Mouse (Mus musculus) liver, adult (tissue): ENCODE results near the gene Upp2.

Source experiments
- GATA4 ChIP-seq: IDR thresholded peaks from 2 replicates; pipeline ENCODE4 v1.6.1; 2014; ENCODE audit warnings: mild to moderate bottlenecking, low read length; ENCODE audit not compliant: insufficient replicate concordance

Gene Upp2

GRCm38 (mm10) chr2:58538196-58538595, 28.9 kb upstream of the Upp2 start:
- no peak for TF ChIP-seq GATA4

GRCm38 (mm10) chr2:58543252-58543651, 23.8 kb upstream of the Upp2 start:
- TF ChIP-seq GATA4 = no peak

- TF ChIP-seq GATA4 = no peak
Measured at GRCm38 (mm10) chr2:58544368-58544767, 22.7 kb upstream of the Upp2 start.

DNA sequence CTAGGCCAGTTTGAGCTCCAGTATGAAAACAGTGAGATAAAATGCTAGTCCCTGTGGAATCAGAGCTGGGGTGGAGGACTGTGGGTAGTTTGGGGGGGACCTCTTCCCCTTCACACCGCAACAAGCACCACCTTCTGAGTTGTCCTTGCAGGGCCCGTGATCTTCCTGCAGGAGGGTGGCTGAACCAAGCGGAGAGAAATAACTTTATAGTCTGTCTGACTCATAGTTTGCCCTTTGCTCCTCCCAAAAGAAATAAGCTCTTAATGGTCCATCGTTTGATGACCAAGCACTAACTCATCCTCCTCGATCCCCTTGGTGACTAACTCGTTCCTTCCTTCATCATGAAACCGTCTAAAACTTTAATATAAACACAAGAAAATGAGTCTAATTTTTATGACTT, 20.8 kb upstream of the Upp2 start:
- no peak for TF ChIP-seq GATA4

DNA sequence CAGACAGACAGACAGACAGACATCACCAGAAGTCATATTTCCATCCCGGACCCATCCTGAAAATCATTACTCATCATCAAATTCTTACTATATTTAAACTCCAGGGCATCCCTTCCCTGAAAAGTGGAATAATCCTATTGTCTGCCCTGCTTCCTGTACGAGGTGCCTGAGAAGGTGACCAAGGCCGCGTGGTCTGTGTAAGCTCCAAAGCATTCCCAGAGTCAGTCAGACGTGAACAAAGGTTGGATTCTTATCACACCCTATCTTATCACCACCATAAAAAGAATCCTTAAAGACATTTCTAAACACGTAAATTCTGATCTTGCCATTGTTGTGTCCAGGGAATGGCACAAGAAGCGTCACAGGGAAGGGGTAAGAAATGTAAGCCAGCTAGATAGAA, 18.2 kb upstream of the Upp2 start:
- no peak for TF ChIP-seq GATA4

DNA sequence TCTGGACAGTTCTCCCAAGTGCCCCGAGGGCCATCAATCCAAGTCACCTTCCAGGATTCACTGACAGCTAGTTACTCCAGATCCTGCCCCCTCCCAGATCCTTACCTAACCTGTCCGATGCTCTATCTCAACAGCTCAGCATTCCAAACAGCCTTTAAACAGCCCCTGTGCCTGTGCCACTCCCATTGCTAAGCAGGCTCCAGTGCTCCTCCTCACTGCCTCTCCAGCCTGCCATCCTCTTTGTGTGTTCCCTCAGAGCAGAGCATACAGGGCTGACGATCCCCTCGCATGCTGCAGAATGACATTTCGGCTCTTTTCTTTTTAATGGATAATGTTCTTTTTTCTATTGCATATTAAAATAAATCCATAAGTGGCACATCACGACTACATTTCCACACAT, 17.1 kb upstream of the Upp2 start:
- TF ChIP-seq GATA4 = no peak

GRCm38 (mm10) chr2:58550488-58550887, 16.6 kb upstream of the Upp2 start:
- no peak for TF ChIP-seq GATA4

DNA sequence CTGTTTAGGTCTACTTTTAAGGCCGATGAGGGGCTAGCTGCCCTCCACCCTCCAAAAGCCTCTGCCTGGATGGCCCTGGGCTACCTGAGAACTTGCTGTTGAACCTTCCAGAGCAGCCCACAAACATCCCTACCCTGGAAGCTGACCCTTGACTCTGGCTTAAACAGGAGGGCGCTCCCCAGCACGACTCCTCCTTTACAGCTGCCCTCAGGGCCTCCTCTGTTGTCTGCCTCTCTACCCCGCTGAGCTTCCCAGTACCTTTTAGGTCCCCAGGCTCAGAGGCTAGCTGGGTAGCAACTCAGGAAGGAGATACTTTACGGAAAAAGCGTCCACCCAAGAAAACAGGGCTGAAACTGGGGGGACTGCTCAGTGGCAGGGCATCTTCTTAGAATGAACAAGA, 15.2 kb upstream of the Upp2 start:
- no peak for TF ChIP-seq GATA4

GRCm38 (mm10) chr2:58552296-58552695, 14.8 kb upstream of the Upp2 start:
- no peak for TF ChIP-seq GATA4

- TF ChIP-seq GATA4 = peak; percentile 95
Measured at GRCm38 (mm10) chr2:58557045-58557845, 9.9 kb upstream of the Upp2 start.

DNA sequence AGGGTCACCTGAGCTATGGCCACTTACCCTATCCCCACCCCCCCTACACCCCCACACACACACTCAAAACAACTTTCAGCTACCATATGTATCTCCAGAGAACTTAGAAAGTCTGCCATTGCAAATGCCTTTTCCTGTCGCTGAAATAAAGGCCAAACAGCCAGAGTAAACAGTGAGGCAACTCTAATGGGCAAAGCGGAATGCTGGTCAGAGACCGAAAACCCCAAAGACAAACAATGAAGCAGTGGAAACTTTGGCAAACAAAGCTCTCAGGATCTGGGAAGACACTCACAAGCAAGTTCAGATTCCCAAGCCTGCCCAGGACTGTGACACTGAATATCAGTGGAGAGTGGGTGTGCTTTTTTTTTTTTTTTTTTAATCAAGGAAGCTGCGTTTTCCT, 5.0 kb upstream of the Upp2 start:
- TF ChIP-seq GATA4 = no peak

DNA sequence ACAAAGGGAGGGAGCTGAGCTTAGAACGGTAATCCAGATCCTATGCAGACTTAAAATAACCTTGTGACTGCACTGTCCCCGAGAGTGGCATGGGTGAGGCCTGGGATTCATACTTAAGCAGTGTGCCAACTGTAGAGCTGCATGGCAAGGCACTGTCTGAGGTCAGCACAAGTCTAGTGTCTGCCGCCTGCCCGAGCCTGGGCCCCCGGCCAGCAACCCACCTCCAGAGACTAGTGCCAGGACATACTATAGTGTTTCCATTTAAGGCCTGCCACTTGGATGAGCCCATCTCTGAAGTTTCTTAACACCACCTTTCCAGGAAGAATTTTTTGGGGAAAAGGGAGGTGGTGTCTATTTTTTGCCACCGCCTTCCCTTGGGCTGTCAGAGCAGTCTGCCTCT, 1.8 kb upstream of the Upp2 start:
- no peak for TF ChIP-seq GATA4

DNA sequence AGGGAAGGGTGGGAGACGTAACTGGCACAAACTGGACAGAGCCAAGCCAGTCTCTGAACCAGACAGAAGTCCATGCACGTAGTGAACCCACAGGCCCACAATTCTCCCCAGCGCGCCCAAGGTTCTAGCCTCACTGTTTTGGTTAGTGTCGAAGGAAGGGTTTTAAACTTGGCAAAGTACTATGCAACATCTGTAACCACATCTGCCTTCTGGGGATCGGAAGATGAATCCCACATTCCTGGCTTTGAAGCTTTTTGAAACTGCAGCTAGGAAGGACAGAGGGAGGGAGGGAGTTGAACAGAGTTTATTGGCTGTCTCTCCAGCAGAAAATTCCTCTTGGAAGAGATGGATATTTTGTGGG, 1.1 kb upstream of the Upp2 start:
- TF ChIP-seq GATA4 = no peak

GRCm38 (mm10) chr2:58566410-58567065, 560 bp upstream of the Upp2 start:
- TF ChIP-seq GATA4 = no peak

GRCm38 (mm10) chr2:58567866-58568719, 995 bp downstream of the Upp2 start:
- TF ChIP-seq GATA4 = no peak
